Mouse (Mus musculus) forelimb bud, embryonic 11.5 days (tissue): Measurements from ENCODE around the gene Kcnd1.
"Not testable (repeated sequence)": the region's sequence is repeated elsewhere in the genome, so short reads cannot be mapped to it uniquely, and the experiment has no call there.

Experiments used
- DNase-seq: peaks from one replicate; pipeline ENCODE4 v3.0.0-alpha.2; 2012; ENCODE audit warnings: low read depth, low spot score

Gene Kcnd1

GRCm38 (mm10) chrX:7821865-7822779, at the start of gene Kcnd1:
Kcnd1 (plus strand) TSS chrX:7822289.
- peak; percentile 9 for DNase-seq

- no peak for DNase-seq
Observed at GRCm38 (mm10) chrX:7772766-7773165, 49.3 kb upstream of the Kcnd1 start.

GRCm38 (mm10) chrX:7775501-7776205, 46.4 kb upstream of the Kcnd1 start:
- DNase-seq, result no peak

- DNase-seq, result peak; percentile 46
Observed at GRCm38 (mm10) chrX:7776329-7777082, 45.6 kb upstream of the Kcnd1 start.

GRCm38 (mm10) chrX:7778450-7779244, 43.4 kb upstream of the Kcnd1 start:
- no peak for DNase-seq

GRCm38 (mm10) chrX:7779294-7779693, 42.8 kb upstream of the Kcnd1 start:
- DNase-seq, result no peak

GRCm38 (mm10) chrX:7782603-7783092, 39.4 kb upstream of the Kcnd1 start:
- no peak for DNase-seq

- peak; percentile 78 for DNase-seq
Observed at GRCm38 (mm10) chrX:7789542-7790136, 32.5 kb upstream of the Kcnd1 start, which contains the start of gene Gripap1. Gripap1 (plus strand) TSS chrX:7789765.

GRCm38 (mm10) chrX:7790309-7790708, 31.8 kb upstream of the Kcnd1 start:
- no peak for DNase-seq

DNA sequence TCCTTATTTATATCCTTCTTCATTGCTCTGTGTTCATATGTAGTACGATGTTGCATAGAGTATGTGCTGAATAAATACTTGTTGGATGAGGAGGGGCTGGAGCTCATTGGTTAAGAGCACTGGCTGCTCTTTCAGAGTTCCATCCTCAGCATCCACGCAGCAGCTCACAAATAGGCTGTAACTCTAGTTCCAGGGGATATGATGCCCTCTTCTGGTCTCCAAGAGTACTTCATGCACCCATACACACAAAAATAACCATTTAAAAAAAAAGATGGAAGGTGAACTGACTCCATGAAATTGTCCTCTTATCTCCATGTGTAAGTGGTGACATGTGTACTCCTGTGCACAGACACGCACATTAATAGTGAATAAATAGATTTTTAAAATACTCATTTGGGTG, 28.7 kb upstream of the Kcnd1 start:
- peak; percentile 11 for DNase-seq

GRCm38 (mm10) chrX:7795016-7795415, 27.1 kb upstream of the Kcnd1 start:
- peak; percentile 56 for DNase-seq

DNA sequence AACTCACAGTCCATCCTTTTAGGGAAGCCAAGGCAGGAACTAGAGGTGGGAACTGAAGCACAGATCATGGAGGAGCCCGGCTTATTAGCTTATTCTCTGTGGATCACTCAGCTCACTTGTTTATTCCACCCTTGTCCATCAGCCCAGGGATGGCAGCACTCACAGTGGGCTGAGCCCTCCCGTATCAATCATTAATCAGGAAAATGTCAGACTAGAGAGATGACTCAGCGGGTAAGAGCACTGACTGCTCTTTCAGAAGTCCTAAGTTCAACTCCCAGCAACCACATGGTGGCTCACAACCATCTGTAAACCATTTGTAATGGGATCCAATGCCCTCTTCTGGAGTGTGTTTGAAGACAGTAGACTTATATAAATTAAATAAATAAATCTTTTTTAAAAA, 24.8 kb upstream of the Kcnd1 start:
- DNase-seq, result no peak

DNA sequence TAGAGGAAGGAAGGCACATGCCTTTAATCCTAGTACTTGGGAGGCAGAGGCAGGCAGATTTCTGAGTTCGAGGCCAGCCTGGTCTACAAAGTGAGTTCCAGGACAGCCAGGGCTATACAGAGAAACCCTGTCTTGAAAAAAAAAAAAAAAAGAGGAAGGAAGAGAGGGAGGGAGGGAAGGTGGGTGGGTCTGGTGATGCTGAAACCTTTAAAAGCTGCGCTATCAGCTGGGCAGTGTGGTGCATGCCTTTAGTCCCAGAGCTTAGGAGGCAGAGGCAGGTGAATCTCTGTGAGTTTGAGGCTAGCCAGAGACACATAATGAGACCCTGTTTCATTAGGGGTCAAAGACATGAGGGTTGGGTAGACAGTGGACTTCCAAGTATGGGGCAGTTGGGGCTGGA, 19.9 kb upstream of the Kcnd1 start:
- DNase-seq, result not testable (repeated sequence)

GRCm38 (mm10) chrX:7815016-7815415, 7.1 kb upstream of the Kcnd1 start:
- DNase-seq, result not testable (repeated sequence)

DNA sequence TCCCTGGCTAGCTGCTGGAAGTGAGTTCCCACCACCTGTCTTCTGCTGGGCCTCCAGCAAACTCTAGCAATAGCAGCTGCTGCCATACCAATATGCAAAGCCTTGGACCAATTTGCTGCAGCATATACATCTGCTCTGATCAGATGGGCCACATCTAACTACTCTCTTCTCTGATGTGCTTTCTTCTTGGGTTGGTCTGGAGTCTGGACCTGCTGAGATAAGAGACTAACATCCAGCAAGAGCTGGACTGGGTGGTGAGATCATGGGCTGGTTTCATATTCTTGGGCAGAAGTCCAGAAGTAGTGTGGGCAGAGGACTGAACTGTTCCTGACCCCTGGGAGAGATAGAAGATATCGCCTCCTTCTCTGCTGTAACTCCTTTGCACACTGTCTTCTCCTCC, 15.1 kb downstream of the Kcnd1 start:
- DNase-seq, result no peak

GRCm38 (mm10) chrX:7840842-7841162, 18.7 kb downstream of the Kcnd1 start:
- no peak for DNase-seq

DNA sequence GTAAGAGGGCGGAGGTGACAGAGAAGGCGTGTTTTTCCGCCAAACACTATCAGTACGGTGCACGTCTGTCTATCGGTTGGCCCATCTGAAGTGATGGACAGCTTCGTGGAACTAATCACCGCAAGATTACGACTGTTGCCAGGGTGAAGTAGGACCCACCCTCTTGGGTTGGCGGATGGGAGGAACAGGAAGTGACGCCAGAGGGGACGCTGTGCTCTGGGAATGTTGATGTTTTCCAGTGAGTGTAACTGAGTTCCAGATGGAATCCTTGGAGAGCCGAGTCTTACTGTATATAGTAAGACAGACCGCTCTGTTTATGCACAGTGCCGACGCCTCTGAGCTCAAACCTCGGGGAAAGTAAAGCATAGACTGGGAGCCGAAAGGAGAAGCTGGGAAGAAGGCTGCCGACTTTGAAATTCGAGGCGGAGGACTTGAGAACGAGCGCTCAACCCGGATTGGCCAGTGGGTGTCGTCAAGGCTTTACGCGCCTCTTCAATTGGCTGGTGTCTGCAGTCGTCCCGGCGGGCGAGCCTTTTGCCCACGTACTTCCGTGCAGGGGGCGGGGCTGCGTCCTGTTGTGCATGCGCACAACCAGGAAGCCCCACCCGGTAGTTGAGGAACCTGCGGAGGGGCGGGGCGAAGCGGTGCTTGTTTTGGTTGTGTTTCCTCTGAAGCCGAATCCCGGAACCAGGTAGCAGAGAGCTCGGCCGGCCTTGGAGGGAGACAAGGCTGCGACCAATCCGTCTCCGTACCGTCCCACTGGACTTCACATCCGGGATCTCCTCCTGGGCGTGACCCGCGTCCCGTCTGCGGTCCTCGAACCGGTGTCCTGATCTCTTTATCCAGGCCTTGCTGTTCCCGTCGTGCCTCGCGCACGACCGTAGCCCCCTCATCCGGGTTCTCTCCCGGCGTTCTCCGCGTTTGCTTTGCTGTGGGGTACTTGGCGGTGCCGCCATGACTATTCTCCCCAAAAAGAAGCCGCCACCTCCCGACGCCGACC, 19.4 kb downstream of the Kcnd1 start, which contains the start of gene Otud5:
Gene Otud5 (plus strand): TSS at position 202 of the 1,000 bp plus-strand sequence.
- peak; percentile 93 for DNase-seq

DNA sequence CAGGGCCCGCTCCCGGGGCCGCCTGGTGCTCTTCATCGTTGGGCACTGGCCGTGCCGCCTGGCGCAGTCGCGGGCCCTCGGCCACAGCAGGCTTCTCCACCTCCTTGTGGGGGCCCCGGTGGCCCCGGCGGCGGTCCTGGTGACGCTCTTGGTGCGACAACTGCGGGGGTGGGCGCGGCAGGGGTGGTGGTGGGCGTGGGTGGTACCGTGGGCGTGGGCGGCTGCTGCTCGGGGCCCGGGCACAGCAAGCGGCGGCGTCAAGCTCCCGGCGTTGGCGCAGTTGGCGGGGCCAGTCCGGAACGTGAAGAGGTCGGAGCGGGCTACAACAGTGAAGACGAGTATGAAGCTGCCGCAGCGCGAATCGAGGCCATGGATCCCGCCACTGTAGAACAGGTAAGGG, 20.2 kb downstream of the Kcnd1 start:
- no peak for DNase-seq

- no peak for DNase-seq
Observed at GRCm38 (mm10) chrX:7847845-7848244, 25.8 kb downstream of the Kcnd1 start.
